Mouse (Mus musculus) C2C12 (cell line): ENCODE measurements around the gene Erg28.

Experiments
- CEBPB ChIP-seq: IDR thresholded peaks from one replicate; pipeline ENCODE4 v1.6.1; 2011; ENCODE audit warnings: low read depth, mild to moderate bottlenecking, control low read depth, moderate library complexity
- CTCF ChIP-seq: IDR thresholded peaks from one replicate; pipeline ENCODE4 v1.5.1; 2011; ENCODE audit not compliant: control insufficient read depth, insufficient read depth, insufficient read length
- MAX ChIP-seq: IDR thresholded peaks from one replicate; pipeline ENCODE4 v1.6.1; 2011; ENCODE audit warnings: mild to moderate bottlenecking, control low read depth

GRCm38 (mm10) chr12:85867125-85867524, 42.8 kb upstream of the Erg28 start:
- TF ChIP-seq CTCF (no peak), CEBPB (no peak), MAX (no peak)
